Mouse (Mus musculus) myocyte (in vitro differentiated cells): ENCODE measurements around the gene Ttll12. TPM values are rescaled to one million over a fixed set of nuclear protein-coding genes. Genes with fewer than 3 reads are reported as not detected.

Source experiments
- H3K27me3 ChIP-seq: one replicate; pipeline ENCODE4 v1.6.1; 2011; ENCODE audit not compliant: control insufficient read depth, insufficient read depth, insufficient read length
- H3K36me3 ChIP-seq: one replicate; pipeline ENCODE4 v1.6.1; 2011; ENCODE audit not compliant: control insufficient read depth, insufficient read depth
- H3K4me2 ChIP-seq: one replicate; pipeline ENCODE4 v1.6.1; 2011; ENCODE audit warnings: low read depth, control low read depth
- H3K4me3 ChIP-seq: one replicate; pipeline ENCODE4 v1.5.1; 2011; ENCODE audit warnings: mild to moderate bottlenecking, control low read depth, moderate library complexity
- H3K79me2 ChIP-seq: one replicate; pipeline ENCODE4 v1.6.1; 2011; ENCODE audit not compliant: control insufficient read depth, insufficient read depth
- H3ac ChIP-seq: one replicate; pipeline ENCODE4 v1.6.1; 2011; ENCODE audit not compliant: control insufficient read depth, insufficient read length
- CEBPB ChIP-seq: IDR thresholded peaks from 2 replicates; pipeline ENCODE4 v1.6.1; 2011; ENCODE audit warnings: mild to moderate bottlenecking, moderate library complexity; ENCODE audit not compliant: poor library complexity, insufficient read depth, severe bottlenecking
- E2F4 ChIP-seq: IDR thresholded peaks from one replicate; pipeline ENCODE4 v1.6.1; 2011; ENCODE audit warnings: mild to moderate bottlenecking, control low read depth, moderate library complexity; ENCODE audit not compliant: insufficient read depth
- MAX ChIP-seq: IDR thresholded peaks from one replicate; pipeline ENCODE4 v1.6.1; 2011; ENCODE audit warnings: low read depth, mild to moderate bottlenecking, control low read depth
- MYOD1 ChIP-seq, 3 experiments: IDR thresholded peaks; one replicate each; pipeline ENCODE4 v1.6.1; 2011; ENCODE audit warnings: control low read depth in 2 of 3, low read depth in 2 of 3, mild to moderate bottlenecking in 2 of 3, moderate library complexity in 1 of 3; ENCODE audit not compliant: insufficient read length in 2 of 3, control insufficient read depth in 1 of 3
- MYOG ChIP-seq, 3 experiments: IDR thresholded peaks; one replicate each; pipeline ENCODE4 v1.6.1; 2011; ENCODE audit warnings: control low read depth in 2 of 3, low read depth in 2 of 3, mild to moderate bottlenecking in 2 of 3; ENCODE audit not compliant: insufficient read length in 2 of 3, control insufficient read depth in 1 of 3, insufficient read depth in 1 of 3
- POLR2A ChIP-seq: IDR thresholded peaks from one replicate; pipeline ENCODE4 v1.6.1; 2011; ENCODE audit warnings: low read depth, mild to moderate bottlenecking, control low read depth, moderate library complexity; ENCODE audit not compliant: insufficient read length
- POLR2AphosphoS2 ChIP-seq: IDR thresholded peaks from one replicate; pipeline ENCODE4 v1.6.1; 2011; ENCODE audit warnings: low read depth, control low read depth; ENCODE audit not compliant: insufficient read length
- REST ChIP-seq: IDR thresholded peaks from one replicate; pipeline ENCODE4 v1.6.1; 2011; ENCODE audit warnings: mild to moderate bottlenecking, control low read depth, moderate library complexity; ENCODE audit not compliant: insufficient read depth, insufficient read length
- SRF ChIP-seq: IDR thresholded peaks from one replicate; pipeline ENCODE4 v1.6.1; 2011; ENCODE audit warnings: low read depth; ENCODE audit not compliant: control insufficient read depth, insufficient read length
- TCF12 ChIP-seq: IDR thresholded peaks from one replicate; pipeline ENCODE4 v1.6.1; 2011; ENCODE audit warnings: mild to moderate bottlenecking, control low read depth; ENCODE audit not compliant: poor library complexity, insufficient read depth, severe bottlenecking
- TCF3 ChIP-seq: IDR thresholded peaks from one replicate; pipeline ENCODE4 v1.6.1; 2011; ENCODE audit warnings: low read depth, control low read depth; ENCODE audit not compliant: insufficient read length
- USF1 ChIP-seq: IDR thresholded peaks from one replicate; pipeline ENCODE4 v1.6.1; 2011; ENCODE audit warnings: low read depth, mild to moderate bottlenecking, control low read depth, moderate library complexity
- polyA plus RNA-seq: library from polyadenylated mRNA; unstranded; fragments of >200 nt; fragmentation: generic; extraction: Trizol; gene quantifications from one replicate; pipeline ENCODE4 v1.2.1, GENCODE M21; 2012; ENCODE audit warnings: missing spikeins

Gene Ttll12
- polyA plus RNA-seq, 1 experiment: 69.6 TPM

- peak overlapping the region; percentile 68 for H3ac ChIP-seq
- H3K36me3 ChIP-seq: peaks cover 8% of the 10 kb centered on the region
- no peaks in the 10 kb centered on the region for H3K27me3 ChIP-seq
- peak in 2 of 3 experiments; percentile 10 to 13 for TF ChIP-seq MYOG (IDR thresholded peaks at IDR 0.05; ENCODE audit: control insufficient read depth in 1 of 3, insufficient read depth in 1 of 3, insufficient read length in 2 of 3, low read depth in 2 of 3)
- TF ChIP-seq REST: peak; percentile 16
- TF ChIP-seq POLR2AphosphoS2: peak; percentile 96
- peak; percentile 99 for TF ChIP-seq POLR2A
- TF ChIP-seq CEBPB: no peak
- TF ChIP-seq E2F4: no peak
- TF ChIP-seq SRF: peak; percentile 3
- no peak for TF ChIP-seq TCF12
- H3K79me2 ChIP-seq: peaks cover 9% of the 10 kb centered on the region
- peak overlapping the region; percentile 99 for H3K4me2 ChIP-seq
- peak overlapping the region; percentile 37 for H3K4me3 ChIP-seq
Observed at GRCm38 (mm10) chr15:83555161-83555974, 39.6 kb downstream of the Ttll12 start.

DNA sequence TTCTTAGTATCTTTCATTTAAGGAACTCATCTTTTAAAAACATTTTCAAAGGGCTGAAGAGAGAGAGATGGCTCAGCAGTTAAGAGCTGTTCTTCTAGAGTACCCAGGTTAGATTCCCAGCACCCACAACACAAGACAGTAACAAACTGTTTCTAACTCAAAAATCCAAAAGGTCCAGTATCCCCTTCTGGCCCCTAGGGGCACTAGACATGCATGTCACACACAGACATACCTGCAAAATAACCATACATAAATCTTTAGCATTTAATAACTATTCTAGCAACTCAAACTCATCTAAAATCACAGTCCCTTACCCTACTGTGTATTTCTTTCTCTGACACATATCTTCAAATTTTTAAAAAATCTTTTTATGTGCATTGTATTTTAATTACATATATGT, 41.1 kb downstream of the Ttll12 start:
- Histone ChIP-seq H3K27me3 (no peaks in the 10 kb centered on the region), H3ac (no peak overlapping the region), H3K4me3 (no peak overlapping the region), H3K79me2 (peaks cover 9% of the 10 kb centered on the region), H3K4me2 (no peak overlapping the region), H3K36me3 (peaks cover 20% of the 10 kb centered on the region)
- TF ChIP-seq POLR2AphosphoS2 (no peak), MYOG (IDR thresholded peaks at IDR 0.05; ENCODE audit: control insufficient read depth in 1 of 3, insufficient read depth in 1 of 3, insufficient read length in 2 of 3, low read depth in 2 of 3) (no peak), CEBPB (no peak)

DNA sequence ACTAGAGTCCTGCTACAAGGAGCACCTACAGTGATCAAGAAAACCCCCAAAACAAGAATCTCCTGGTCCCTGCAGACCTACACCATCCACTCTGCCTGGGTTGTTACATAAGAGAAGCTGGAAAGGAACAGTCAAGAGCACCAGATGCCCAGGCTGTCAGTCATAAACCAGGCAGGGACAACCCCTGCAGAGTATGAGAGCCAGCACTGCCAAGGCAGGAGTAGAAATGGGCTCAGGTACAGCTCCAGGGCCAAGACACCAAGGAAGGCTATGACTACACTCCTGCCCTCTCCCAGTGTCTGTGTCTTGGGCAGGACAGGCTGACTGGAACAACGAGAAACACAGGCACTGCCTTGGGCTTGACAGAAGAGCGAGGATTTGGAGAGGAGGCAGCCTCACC, 44.8 kb downstream of the Ttll12 start:
- H3K79me2 ChIP-seq: peaks cover 9% of the 10 kb centered on the region
- H3ac ChIP-seq: no peak overlapping the region
- TF ChIP-seq MAX (no peak), CEBPB (no peak), POLR2AphosphoS2 (no peak), TCF3 (no peak), REST (no peak), MYOG (IDR thresholded peaks at IDR 0.05; ENCODE audit: control insufficient read depth in 1 of 3, insufficient read depth in 1 of 3, insufficient read length in 2 of 3, low read depth in 2 of 3) (no peak), USF1 (no peak), MYOD1 (IDR thresholded peaks at IDR 0.05; ENCODE audit: control insufficient read depth in 1 of 3, insufficient read length in 2 of 3, low read depth in 2 of 3) (no peak), POLR2A (no peak), SRF (no peak), TCF12 (no peak), E2F4 (no peak)
- H3K4me3 ChIP-seq: no peak overlapping the region
- no peak overlapping the region for H3K4me2 ChIP-seq
- no peaks in the 10 kb centered on the region for H3K27me3 ChIP-seq
- peaks cover 26% of the 10 kb centered on the region for H3K36me3 ChIP-seq

DNA sequence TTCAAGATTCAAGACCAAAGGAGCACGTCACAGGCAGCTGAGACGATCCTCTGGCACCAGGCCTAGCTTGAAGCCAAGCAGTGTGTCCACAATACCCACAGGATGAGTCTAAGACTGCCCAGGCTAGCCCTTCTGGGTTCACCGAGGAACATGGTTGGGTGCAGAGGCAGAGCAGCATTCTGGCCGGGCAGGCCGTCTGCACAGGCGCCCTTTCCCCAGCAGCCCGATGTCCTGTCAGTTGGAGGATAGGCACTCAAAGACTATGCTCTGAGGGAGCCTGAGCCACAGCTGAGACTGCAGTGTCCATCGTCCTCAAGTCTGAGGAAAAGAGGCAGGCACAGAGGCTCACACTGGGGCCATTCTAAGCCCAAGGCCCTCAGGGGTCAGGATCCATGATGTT, 47.8 kb downstream of the Ttll12 start:
- Histone ChIP-seq H3K4me3 (no peak overlapping the region), H3K27me3 (no peaks in the 10 kb centered on the region), H3K4me2 (no peak overlapping the region), H3K36me3 (peaks cover 26% of the 10 kb centered on the region), H3ac (no peak overlapping the region), H3K79me2 (no peaks in the 10 kb centered on the region)
- TF ChIP-seq E2F4: no peak
- no peak for TF ChIP-seq SRF
- TF ChIP-seq MYOG (IDR thresholded peaks at IDR 0.05; ENCODE audit: control insufficient read depth in 1 of 3, insufficient read depth in 1 of 3, insufficient read length in 2 of 3, low read depth in 2 of 3): no peak

DNA sequence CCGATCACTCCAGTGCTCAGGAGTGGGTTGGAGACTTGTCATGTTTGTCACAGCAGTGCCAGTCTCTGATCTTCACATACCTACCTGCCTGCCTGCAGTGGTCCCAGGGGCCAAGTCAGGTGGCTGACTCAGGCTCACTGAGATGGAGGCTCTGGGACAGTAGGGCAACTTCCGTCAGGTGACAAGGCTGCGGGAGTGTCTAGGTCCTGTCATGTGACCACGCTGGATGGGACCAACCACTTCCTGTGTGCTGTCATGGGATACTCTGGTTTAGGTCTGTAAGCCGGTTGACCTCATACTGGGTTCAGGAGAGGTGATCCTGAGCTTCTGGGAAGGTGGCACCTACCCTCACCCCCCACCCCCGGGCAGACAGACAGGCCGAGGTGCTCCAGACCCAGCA, 48.9 kb downstream of the Ttll12 start:
- Histone ChIP-seq H3K36me3 (peaks cover 19% of the 10 kb centered on the region), H3K4me2 (no peak overlapping the region), H3K27me3 (no peaks in the 10 kb centered on the region), H3K79me2 (no peaks in the 10 kb centered on the region), H3K4me3 (no peak overlapping the region), H3ac (no peak overlapping the region)
- TF ChIP-seq USF1 (no peak), MAX (no peak), TCF3 (no peak), SRF (no peak), CEBPB (no peak), MYOD1 (IDR thresholded peaks at IDR 0.05; ENCODE audit: control insufficient read depth in 1 of 3, insufficient read length in 2 of 3, low read depth in 2 of 3) (no peak), TCF12 (no peak), REST (no peak)
